Mouse (Mus musculus) kidney, adult 8-10 months (tissue): Measurements from ENCODE around the gene Myo1h.

Source experiments
- DNase-seq, 2 experiments: peaks; one replicate each; pipeline ENCODE4 v3.0.0; 2022

The Myo1h gene

DNA sequence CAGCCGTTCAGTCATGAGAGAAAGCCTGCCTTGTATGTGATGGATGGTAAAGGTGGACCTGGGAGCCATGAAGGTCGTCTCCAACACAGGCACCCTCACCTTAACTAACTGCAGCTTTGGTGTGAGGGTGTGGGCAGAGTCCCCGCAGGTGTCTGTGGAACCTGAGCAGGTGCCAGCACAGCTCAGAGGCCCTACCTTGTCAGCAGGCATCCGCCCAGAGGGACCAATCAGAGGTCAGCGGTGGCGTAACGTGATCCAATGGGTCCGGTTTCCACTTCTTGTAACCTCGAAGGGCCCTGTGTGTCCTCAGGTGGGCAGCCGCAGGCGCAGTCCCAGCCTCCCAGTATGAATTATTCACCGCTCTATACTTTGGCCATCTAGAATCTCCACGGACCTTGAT lies at the start of gene Myo1h:
Myo1h (plus strand) TSS at position 293 of the 400 bp plus-strand sequence.
- DNase-seq: no peak

DNA sequence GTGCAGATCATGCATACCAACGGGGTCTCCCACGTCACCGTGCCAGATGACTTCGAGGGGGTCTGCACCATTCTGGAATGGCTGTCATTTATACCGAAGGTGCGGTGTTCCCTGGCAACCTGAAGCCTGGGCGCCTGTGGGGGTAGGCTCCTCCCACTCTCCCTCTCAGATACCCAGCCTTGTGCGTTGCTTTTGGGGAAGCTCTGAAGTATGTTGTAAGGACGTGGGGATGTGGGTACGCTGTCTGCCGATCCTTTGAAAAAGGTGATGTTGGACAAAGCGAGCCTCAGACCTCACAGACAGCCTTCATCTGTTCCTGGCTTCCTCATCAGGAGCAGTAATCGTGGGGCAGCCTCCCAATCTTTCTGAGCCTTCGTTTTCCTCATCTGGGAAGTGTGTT lies 49.2 kb upstream of the Myo1h start:
- no peak for DNase-seq

DNA sequence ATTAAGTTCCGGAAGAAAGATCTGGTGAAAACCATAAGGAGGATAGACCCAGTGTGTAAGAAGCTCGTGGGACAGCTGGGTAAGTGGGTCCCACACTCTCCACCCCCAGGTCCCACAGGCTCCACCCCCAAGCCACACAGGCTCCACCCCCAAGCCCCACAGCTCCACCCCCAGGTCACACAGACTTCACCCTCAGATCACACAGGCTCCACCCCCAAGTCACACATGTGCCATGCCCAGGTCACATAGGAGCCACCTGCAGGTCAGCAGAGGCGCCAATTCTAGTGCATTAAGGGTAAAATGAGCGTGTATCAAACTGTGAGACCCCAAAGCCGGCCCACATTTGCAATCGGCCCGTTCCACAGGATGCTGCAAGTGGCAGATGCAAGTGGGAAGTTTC lies 42.5 kb upstream of the Myo1h start:
- DNase-seq: no peak

DNA sequence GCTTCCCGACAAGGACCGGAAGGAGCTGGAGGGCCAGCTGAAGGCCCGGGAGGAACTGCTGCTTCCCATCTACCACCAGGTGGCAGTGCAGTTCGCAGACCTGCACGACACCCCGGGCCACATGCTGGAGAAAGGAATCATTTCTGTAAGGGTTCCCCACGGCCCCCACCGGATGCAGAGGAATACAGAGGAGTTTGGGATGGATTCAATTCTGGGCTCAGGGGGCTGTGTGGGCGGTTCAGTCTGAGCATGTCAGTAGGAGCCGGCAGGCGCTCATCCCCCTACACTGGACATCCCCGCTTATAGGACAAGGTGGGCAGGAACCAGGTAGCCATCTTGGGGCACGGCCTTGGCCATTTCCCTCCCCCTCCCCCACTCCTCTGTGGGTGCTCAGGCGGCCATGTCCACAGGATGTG lies 40.8 kb upstream of the Myo1h start:
- DNase-seq: peak; percentile 14 to 52

DNA sequence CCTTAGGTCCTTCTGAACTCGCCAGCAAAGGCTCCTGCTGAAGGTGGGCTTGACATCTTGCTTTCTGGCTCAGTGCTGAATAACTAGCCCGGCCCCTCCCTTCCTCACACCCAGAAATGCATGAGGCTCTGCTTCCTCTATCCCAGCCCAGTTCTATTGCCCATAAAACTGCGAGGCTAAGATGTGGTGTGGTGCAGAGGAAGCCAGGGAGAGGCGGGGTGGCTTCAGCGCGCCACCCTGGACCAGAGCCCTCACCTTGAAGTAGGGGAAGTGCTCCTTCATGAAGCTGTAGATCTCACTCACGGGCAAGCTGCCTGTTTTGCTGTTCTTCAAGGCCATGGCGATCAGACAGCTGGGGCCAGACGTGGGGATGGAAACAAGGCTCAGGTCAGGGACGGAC lies 29.5 kb upstream of the Myo1h start:
- DNase-seq: no peak

DNA sequence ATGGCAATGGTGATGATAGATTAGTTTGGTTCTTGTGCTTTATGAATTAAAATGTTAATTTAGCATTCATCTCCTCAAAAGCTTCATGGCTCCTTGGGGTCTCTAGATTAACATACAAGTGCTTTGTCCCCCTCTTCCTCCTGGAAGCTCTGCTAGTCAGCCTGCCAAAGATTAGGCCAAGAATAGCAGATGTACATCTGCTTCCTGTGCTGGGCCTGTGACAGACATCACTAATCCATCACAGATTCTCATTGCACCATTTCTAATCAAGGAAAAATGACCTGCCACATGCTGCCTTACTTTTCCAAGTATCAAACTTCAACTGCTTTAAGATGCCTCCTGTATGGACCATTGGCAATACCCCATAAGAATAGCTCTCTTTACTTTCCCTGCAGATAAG lies 27.5 kb upstream of the Myo1h start:
- no peak for DNase-seq

DNA sequence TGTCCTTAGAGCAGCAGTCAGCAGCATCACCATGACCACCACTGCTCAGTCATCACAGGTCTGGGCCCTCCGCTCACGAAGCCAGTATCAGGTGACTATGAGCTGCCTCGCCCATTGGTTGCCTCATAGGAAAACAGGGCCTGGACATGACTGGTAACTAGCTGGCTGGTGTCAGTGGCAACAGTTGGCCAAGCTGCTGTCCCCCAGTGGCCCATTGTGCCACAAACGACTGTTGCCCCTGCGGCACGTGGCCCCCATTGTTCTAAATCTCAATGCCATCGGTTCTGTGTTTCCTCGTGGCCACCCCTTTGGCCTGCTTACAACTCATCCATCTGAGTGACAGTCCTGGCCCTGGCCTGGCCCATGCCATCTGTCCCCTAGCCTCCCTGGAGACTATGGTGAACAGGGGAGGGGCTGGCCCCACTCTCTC lies 24.9 kb upstream of the Myo1h start:
- DNase-seq: no peak

DNA sequence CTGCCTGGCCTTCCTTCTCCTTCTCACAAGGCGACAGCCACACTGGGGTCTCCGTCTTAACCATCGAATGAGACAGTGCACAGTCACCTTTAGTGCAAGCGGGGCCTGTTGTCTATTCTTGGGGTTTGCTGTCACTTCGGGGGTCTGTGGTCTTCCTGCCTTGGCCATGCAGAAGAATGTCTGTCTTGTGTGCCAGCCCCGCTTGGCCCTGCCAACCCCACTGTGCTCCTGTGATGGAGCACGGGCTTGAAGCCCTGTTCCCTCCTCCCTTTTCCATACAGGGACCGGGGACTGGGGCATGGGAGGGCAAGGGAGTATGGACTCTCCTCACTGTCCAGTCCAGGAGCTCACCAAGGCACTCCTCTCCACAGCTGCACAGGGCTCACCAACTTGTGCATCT lies 24.2 kb upstream of the Myo1h start:
- DNase-seq: no peak

DNA sequence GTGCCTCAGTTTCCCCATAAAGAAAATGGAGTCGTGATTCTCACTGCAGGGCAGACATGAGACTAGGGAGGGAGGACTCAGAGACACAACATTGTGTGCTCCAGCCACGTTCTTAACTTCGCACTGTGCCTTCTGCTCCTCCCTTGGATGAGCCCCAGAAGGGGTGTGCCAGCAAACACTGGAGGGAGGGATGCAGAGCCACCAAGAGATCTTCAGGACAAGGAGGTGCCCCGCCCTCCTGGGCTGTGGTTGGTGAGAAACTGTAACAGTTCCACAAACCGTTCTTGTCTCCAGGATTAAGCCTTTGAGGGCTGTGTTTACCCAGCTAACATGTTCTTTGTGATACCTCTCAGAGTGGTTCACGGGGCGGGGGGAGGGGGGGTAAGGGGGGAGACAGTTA lies 20.3 kb upstream of the Myo1h start:
- no peak for DNase-seq

DNA sequence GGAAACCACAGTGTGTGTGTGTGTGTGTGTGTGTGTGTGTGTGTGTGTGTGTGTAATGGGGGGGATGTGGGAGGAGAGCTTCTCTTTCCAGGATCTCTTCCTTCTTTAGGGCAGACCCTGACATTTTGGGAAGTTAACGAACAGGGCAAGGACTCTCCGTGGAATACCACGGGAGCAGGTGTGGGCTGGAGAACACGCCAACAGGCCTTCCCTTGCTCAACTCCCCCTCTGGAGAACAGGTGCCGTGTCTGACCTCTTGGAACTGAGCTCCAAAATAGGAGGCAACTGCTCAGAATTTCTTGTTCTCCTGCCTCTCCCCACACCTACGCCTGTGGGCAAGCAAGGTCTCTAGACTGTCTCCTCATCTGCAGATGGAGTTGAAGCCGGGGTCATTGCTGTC lies 19.5 kb upstream of the Myo1h start:
- DNase-seq: no peak

DNA sequence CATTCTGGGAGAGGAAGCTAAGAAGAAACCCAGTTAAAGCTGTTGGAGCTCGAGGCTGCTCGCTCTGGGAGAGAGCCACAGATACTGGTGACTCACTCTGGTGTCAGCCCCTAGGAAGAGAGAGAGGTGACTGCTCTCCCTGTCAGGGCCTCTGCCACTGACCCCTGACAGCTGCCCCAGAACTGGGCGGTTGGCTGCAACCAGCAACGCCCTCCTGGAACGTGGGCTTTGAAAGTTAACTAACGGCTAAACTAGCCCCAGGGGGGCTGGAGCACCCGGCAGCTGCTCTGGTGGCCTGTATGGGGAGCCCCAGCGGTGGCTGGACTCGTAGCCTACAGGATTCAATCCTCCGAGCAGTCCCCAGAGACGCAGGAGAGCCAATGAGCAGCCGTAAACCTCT lies 19.0 kb upstream of the Myo1h start:
- no peak for DNase-seq

DNA sequence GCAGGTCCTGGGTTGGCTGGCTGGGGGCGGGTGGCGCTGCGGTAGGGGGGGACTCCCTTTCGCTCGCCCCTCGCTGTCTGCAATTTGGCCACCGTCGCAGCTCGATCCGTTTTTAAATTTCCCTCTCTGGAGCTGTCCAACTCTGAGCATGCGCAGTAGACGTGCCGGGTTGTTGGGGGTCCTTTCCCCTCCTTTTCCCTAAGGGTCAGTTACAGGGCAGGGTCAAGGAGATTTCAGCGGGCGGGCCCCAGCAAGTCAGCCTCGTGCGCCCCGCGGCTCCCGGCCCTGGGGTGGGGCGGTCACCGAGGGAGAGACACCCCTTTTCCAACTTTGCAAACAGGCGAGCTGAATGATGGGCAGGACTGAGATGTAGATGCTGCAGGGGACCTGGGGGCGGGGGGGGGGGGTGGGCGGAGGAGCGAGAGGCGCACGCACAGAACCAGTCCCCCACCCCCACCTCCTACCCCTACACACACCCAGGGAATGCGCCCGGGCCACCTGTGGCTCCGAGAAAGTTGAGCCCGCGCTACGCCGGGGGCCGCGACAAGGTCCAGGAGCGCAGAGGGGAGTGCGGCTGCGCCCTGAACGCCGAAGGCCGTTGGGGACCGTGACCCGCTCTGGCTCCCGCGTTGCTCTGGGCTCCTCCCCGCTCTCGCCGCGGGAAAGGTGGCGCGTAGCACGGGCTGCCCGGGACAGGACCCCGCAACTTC lies 15.1 kb upstream of the Myo1h start, which contains the start of gene Foxn4:
Foxn4 (minus strand) TSS at position 115 of the 710 bp plus-strand sequence.
- no peak for DNase-seq

DNA sequence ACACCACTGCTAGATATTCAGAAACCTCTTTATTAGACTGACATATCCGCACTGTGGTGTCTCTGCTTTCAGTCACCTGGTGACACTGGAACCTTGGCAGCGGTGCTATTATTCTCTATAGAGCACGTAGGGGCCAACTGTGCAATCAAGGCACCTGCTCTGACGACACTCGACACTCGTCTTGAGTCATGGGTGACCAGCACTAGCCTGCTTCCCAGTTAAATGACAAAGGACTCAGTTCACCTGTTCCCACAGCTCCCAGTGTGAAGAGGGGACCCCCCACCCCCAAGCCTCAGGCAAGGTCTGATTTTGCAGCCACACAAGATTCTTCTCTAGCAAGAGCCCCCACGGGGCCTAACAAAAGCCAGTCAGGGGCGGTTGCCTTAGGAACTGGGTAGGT lies 13.6 kb upstream of the Myo1h start:
- DNase-seq: no peak

DNA sequence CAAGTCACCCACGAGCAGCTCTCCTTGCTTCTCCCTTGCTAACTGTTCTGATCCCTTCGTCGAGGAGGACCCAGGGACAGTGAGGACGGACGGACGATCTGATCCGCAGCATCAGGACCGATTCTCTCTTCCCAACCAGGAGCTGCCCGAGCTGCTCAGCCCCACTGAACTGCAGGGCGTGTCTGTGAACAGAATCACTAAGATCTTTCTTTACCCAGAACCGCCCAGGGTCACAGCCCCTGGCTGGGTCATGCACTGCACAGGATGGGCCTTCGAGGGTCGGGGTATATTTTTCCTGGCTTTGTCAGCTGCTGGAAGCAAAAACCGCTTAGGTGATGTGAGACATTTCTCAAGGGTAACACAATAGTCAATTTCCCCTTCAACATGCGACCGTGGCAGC lies 13.0 kb upstream of the Myo1h start:
- no peak for DNase-seq

DNA sequence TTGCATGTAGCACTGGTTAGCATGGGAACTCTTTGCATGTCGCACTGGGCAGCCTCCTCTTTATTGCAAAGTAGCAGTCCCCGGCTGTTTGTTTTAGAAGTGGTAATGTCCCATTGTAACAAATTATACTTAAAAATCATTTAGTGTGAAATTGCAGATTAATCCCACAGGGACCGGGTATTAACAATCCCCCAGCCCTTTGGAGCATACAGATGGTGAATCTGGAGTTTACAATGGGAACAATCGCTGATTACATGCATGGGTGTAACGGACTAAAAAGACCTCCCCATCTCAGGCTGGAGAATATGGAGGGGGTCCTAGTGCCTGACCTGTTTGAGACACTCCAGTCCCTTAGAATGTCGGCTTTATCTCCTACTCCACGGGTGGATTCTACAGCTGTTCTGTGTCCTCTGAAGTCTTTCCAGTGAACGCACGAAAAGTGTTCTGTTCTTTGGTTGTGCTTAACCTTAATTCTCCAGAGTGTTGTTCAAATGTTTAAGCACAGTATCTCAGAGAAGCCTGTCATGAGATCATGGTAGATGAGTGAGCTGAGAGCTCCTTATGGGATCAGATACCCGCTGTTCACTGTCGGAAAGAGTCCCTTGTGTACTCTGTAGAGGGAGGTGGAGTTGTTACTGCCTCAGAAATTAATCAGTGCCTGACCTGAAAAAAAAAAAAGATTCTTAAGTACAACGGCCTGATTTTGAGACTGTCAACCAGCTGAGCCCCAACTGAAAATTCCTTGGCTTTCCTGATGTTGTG lies 9.4 kb upstream of the Myo1h start:
- no peak for DNase-seq

DNA sequence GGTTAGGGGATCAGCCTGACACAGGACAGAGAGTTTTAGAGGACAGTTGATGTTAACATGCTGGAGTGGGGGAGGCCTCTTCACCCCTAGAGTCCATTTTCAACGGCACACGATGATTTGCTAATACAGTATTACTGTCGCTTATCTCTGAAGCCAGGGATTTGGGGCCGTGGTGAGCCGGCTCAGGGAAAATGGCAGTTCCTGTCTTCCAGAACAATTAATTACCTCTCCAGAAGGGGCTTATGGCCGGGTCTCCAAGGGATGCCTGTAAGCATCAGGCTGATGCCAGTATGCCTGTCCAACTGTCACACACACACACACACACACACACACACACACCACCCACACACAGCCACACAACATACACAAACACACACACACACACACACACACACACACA lies 6.6 kb upstream of the Myo1h start:
- no peak for DNase-seq

DNA sequence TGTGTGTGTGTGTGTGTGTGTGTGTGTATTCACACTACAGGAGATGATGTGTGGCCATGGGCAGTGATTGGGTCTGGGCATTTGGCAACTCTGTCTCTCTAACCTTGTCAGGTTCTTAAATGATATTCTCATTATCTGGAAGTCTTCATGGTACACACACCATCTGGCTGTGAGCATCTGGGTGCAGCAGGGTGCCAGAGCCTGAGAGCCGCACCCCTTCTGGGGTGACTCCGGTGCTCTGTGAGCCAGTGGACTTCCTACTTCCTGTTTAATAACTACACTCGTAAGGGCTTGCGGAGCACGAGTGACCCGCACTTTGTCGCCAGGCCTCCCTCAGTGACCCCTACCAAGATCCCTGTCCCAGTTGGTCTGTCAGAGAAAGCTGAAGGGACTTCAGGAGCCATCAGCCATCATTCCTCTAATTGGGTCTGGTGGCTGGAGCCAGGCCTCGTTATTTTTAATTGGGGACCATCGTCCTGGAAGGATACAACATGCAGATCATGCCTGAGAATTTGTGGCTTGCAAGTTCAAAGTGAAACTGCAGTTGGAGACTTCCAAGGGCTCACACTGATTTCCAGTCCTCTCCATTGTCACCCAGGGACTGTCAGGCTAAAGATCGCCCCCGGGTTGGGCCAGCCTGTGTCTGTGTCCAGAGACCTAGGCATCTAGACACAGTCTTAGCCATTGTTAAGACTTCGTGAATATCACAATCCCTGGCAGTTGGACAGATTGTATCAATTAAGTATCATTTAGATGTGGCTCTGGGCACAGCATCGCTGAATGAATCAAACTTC lies 4.2 kb upstream of the Myo1h start:
- no peak for DNase-seq

DNA sequence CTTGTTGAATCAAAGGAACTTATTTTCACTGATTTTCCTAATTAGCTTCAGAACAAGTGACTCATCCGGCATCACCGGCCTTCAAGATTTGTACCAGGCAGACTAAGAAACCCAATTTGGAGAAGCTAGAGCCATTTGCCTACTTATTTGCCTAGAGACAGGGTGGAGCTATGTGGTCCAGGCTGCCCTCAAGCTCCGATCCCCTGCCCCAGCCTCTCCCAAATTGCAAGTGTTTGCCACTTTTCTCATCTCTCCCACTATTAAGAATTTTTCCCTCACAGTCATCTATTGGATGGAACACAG lies 3.6 kb upstream of the Myo1h start:
- DNase-seq: no peak

DNA sequence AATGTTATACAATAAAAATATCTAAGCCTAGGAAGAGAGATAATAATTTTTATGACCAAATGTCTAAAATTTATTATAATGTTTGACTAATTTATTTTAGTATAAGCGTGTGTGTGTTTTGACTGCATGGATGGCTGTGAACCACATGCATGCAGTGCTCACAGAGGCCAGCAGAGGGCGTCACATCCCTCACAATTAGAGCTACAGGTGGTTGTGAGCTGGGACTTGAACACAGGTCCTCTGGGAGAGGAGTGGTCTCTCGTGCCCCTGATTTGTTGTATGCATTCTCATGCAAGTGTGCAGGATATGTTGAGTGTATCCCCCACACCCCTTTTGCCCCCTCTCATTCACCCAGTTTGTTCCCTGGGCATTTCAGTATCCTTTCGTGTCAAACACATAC lies 2.9 kb upstream of the Myo1h start:
- DNase-seq: no peak

DNA sequence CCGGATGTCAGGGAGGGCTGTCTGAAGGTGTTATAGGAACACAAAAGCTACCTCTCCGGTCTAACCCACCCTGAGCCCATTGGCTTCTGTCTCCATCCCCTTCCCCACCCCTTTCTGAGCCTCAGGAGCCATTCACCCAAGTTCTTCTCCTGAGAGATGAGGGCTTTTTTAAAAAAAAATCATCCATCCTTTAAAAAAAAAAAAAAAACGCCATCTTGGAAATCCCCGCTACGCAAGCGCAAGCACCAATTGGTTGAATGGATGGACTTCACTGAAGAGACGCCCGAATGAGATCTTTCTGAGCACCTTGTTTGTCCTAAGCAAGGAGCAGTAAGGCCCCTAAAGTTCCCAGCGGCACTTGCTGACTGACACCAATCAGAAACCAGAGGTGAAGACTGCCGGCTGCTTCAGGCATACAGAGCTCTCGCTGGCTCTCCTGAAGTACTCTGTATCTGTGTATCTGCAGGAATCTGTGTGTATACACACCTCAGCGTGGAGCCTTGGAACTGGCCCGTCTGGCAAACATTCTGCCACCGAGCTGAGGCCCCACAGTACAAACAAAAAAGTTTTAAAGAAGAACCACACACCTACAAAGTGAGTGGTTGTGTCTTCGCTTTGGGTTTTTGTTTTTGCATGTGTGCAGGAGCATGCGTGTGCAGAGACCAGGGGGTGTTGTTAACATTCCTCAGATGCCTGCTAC lies 1.9 kb upstream of the Myo1h start:
- DNase-seq: no peak

DNA sequence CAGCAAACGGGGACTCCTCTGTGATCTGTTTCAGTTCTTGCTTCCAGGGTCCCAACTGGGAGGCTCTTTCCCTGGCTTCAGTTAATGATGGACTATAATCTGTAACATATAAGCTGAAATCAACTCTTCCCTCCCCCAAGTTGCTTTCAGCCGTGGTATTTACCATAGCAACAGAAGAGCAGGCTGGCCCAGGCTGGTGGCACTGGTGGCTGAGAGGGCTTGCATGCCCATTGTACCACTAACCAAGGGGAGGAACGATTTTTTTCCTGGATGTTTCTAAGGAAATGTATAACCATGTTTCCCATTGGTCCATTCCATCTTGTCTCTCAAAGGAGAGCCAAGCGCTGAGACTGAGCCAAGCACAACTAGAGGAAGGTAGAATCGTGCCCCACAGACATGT lies 570 bp upstream of the Myo1h start:
- DNase-seq: no peak

DNA sequence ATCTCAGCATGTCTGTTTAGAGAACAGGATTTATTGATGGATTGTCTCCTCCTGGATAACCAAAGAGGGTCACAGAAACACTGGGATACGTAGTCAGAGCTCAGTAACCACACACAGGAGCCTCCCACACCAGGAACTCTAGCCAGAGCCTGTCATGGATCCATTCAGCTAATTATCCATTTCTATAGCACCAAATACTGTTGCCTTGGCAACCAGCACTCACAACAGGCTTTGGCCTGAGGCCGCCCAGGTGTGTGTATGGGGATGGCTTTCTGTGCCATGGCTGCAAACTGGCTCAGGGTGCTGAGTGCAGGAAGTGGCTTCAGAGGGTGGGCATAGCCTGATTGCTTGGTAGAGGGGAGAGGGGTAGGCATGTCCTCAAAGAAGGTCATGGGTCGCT lies 1.0 kb downstream of the Myo1h start:
- DNase-seq: no peak
